ENCODE assay signal across 8 mouse cellular contexts in the genomic region with DNA sequence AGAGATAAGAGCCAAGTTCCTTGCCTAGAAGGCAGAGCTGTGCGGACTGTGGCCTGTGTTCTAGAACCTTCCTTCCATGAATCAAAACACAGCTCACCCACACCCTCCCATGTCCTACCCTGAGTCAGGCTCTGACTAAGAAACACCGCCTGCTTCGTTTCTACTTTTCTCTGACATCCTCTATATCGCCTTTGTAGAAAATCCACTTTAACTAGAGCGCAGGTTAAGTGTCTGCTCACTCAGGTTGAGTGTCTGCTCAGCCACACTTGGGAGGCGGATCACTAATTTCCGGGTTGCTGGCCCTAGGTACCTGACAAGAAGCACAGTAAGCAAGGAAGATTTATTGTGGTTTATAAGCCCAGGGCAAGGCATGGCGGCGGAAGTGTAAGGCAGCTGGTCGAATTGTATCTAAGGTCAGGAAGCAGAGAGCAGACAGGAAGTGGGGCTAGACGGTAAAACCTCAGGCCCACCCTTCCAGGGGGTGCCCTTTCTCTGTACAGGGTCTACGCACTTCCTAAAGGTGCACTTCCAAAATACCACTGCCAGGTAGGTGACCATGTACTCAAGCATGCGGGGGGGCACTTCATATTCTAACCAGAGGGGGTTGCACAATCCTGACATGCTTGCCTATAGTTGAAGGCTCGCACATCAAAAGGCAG.
DNase-seq lines count a peak whose midpoint lies in the region; ATAC-seq lines count a peak whose summit lies in the region.

No protein-coding gene starts in this region.

- peak; percentile 31; the same call in 1 of the 2 replicates for ATAC-seq in hindbrain, embryonic 14.5 days (ENCODE audit: low FRiP score)
- ATAC-seq in limb, embryonic 11.5 days (ENCODE audit: insufficient number of reproducible peaks, low FRiP score, low TSS enrichment, low read depth): peak; percentile 63; the same call in 1 of the 2 replicates
- ATAC-seq in neutrophil, adult 5-6 weeks (ENCODE audit: extremely low read depth, insufficient number of reproducible peaks, low FRiP score, poor library complexity, severe bottlenecking): peak; percentile 68
- no peak for ATAC-seq in erythroblast, adult 5-6 weeks (replicated peaks; ENCODE audit: low FRiP score, poor library complexity, severe bottlenecking)

- no peak for DNase-seq in hindbrain, embryonic 14.5 days (ENCODE audit: low spot score)
- DNase-seq in hindbrain, embryonic 10.5 days (ENCODE audit: low spot score): no peak
- peak; percentile 27 for DNase-seq in embryo, embryonic 11 days
- peak; percentile 39 for DNase-seq in limb, embryonic 11.5 days (ENCODE audit: low spot score)
- no peak for DNase-seq in retina, postnatal 1 day
- DNase-seq in frontal cortex, postnatal 10 days (ENCODE audit: low spot score in 2 of 2): no peak

- H3K9ac ChIP-seq in hindbrain, embryonic 14.5 days: no peak overlapping the region
- H3K9ac ChIP-seq in limb, embryonic 11.5 days (ENCODE audit: low read length): no peak overlapping the region

- H3K27ac ChIP-seq in hindbrain, embryonic 14.5 days: no peak overlapping the region
- H3K27ac ChIP-seq in hindbrain, embryonic 10.5 days: no peak overlapping the region
- H3K27ac ChIP-seq in limb, embryonic 11.5 days (replicated peaks; ENCODE audit: low read depth, low read length): no peak overlapping the region; the same call in 1 of the 2 replicates

- WGBS in hindbrain, embryonic 14.5 days: 78% methylated on average over 14 of the region's 14 CpGs
- 84% methylated on average over 14 of the region's 14 CpGs for WGBS in hindbrain, embryonic 10.5 days
- 53% methylated on average over 14 of the region's 14 CpGs for WGBS in limb, embryonic 11.5 days

- no peaks in the 10 kb centered on the region for H3K36me3 ChIP-seq in hindbrain, embryonic 14.5 days (replicated peaks; ENCODE audit: control insufficient read depth, insufficient read depth)
- no peaks in the 10 kb centered on the region for H3K36me3 ChIP-seq in hindbrain, embryonic 10.5 days
- H3K36me3 ChIP-seq in limb, embryonic 11.5 days (ENCODE audit: control insufficient read depth, insufficient read depth, low read length): no peaks in the 10 kb centered on the region

- no peaks in the 10 kb centered on the region for H3K27me3 ChIP-seq in hindbrain, embryonic 14.5 days (ENCODE audit: control insufficient read depth, insufficient read depth, low read length)
- H3K27me3 ChIP-seq in hindbrain, embryonic 10.5 days (ENCODE audit: insufficient read depth, poor library complexity, severe bottlenecking): no peaks in the 10 kb centered on the region
- H3K27me3 ChIP-seq in limb, embryonic 11.5 days (ENCODE audit: control insufficient read depth, insufficient read depth, low read length): no peaks in the 10 kb centered on the region

- no peak overlapping the region for H3K4me3 ChIP-seq in hindbrain, embryonic 14.5 days (replicated peaks; ENCODE audit: low read length)
- no peak overlapping the region for H3K4me3 ChIP-seq in hindbrain, embryonic 10.5 days
- H3K4me3 ChIP-seq in limb, embryonic 11.5 days (ENCODE audit: low read depth, low read length): no peak overlapping the region

- H3K4me2 ChIP-seq in hindbrain, embryonic 14.5 days (replicated peaks): no peak overlapping the region
- H3K4me2 ChIP-seq in limb, embryonic 11.5 days (ENCODE audit: low read depth, severe bottlenecking): no peak overlapping the region

- no peaks in the 10 kb centered on the region for H3K9me3 ChIP-seq in hindbrain, embryonic 14.5 days (ENCODE audit: control insufficient read depth, low read length)
- no peaks in the 10 kb centered on the region for H3K9me3 ChIP-seq in hindbrain, embryonic 10.5 days
- H3K9me3 ChIP-seq in limb, embryonic 11.5 days (ENCODE audit: control insufficient read depth, low read length): no peaks in the 10 kb centered on the region

- H3K4me1 ChIP-seq in hindbrain, embryonic 14.5 days (replicated peaks; ENCODE audit: control insufficient read depth, insufficient read depth, low read length): no peaks in the 10 kb centered on the region
- peaks cover 2% of the 10 kb centered on the region for H3K4me1 ChIP-seq in hindbrain, embryonic 10.5 days (replicated peaks)
- H3K4me1 ChIP-seq in limb, embryonic 11.5 days (ENCODE audit: control insufficient read depth, insufficient read depth, low read length): no peaks in the 10 kb centered on the region

Comparison
In these comparisons a context has a peak if more than half of its experiments do, and no peak if none do; other contexts are left out.
1. DNase-seq: peak in embryo, embryonic 11 days (single experiment) and limb, embryonic 11.5 days (single experiment); none in hindbrain, embryonic 14.5 days (single experiment), hindbrain, embryonic 10.5 days (single experiment), retina, postnatal 1 day (single experiment) and frontal cortex, postnatal 10 days (0 of 2).